Mouse (Mus musculus): ENCODE measurements at regions not wholly inside any gene's neighbourhood (a gene's known extent, or its start where the extent isn't known, plus 50 kb on each side); places are given as distances from the start of the nearest gene placed in this dataset.

GRCm38 (mm10) chr15:49647361-49647760 is 4237.3 kb upstream of the Gm7489 start:
- H3K27ac ChIP-seq (ENCODE audit: control insufficient read depth, low read depth, low read length), result no peak overlapping the region
- H3K36me3 ChIP-seq (ENCODE audit: control insufficient read depth in 1 of 2, insufficient read depth in 2 of 2, low read length in 2 of 2), result no peaks in the 10 kb centered on the region
- DNase-seq (ENCODE audit: low read depth, low spot score), result no peak
- no peaks in the 10 kb centered on the region for H3K79me2 ChIP-seq (ENCODE audit: control insufficient read depth, insufficient read depth, low read length, poor library complexity)
- H3K4me1 ChIP-seq (ENCODE audit: control insufficient read depth in 1 of 2, insufficient read depth in 2 of 2, low read length in 2 of 2), result no peaks in the 10 kb centered on the region; a peak in 1 of 4 replicates
- H3K9ac ChIP-seq (ENCODE audit: control insufficient read depth, low read depth, low read length, poor library complexity, severe bottlenecking), result no peak overlapping the region
- no peaks in the 10 kb centered on the region for H3K9me3 ChIP-seq (replicated peaks; ENCODE audit: insufficient read depth, low read length)
- no peak for TF ChIP-seq MAZ (IDR thresholded peaks at IDR 0.05; ENCODE audit: low read depth, low read length)
- no peak for TF ChIP-seq SMC3 (IDR thresholded peaks at IDR 0.05; ENCODE audit: low read depth, low read length)
- no peak for TF ChIP-seq MYB (IDR thresholded peaks at IDR 0.05; ENCODE audit: low read depth, low read length)
- TF ChIP-seq USF1 (IDR thresholded peaks at IDR 0.05; ENCODE audit: low read depth, low read length), result no peak
- no peak for TF ChIP-seq MEF2A (IDR thresholded peaks at IDR 0.05; ENCODE audit: extremely low read depth, insufficient replicate concordance, low read depth, low read length, poor library complexity, severe bottlenecking)
- no peak for TF ChIP-seq NRF1 (IDR thresholded peaks at IDR 0.05; ENCODE audit: insufficient read depth, low read depth, low read length, poor library complexity, severe bottlenecking)
- no peak for TF ChIP-seq EP300 (IDR thresholded peaks at IDR 0.05; ENCODE audit: low read depth in 1 of 2, low read length in 2 of 2)
- TF ChIP-seq SIN3A (IDR thresholded peaks at IDR 0.05; ENCODE audit: low read length), result no peak
- H3K27me3 ChIP-seq (ENCODE audit: control insufficient read depth in 1 of 2, insufficient read depth in 2 of 2, low read length in 2 of 2), result no peaks in the 10 kb centered on the region
- H3K4me3 ChIP-seq (ENCODE audit: control insufficient read depth in 1 of 2, insufficient read depth in 1 of 2, low read depth in 2 of 2, low read length in 2 of 2), result no peak overlapping the region

- Histone ChIP-seq H3K9me3 (replicated peaks; ENCODE audit: insufficient read depth, low read length) (no peaks in the 10 kb centered on the region), H3K27me3 (ENCODE audit: control insufficient read depth in 1 of 2, insufficient read depth in 2 of 2, low read length in 2 of 2) (no peaks in the 10 kb centered on the region), H3K79me2 (ENCODE audit: control insufficient read depth, insufficient read depth, low read length, poor library complexity) (no peaks in the 10 kb centered on the region), H3K27ac (ENCODE audit: control insufficient read depth, low read depth, low read length) (no peak overlapping the region), H3K9ac (ENCODE audit: control insufficient read depth, low read depth, low read length, poor library complexity, severe bottlenecking) (no peak overlapping the region), H3K4me3 (ENCODE audit: control insufficient read depth in 1 of 2, insufficient read depth in 1 of 2, low read depth in 2 of 2, low read length in 2 of 2) (no peak overlapping the region), H3K36me3 (ENCODE audit: control insufficient read depth in 1 of 2, insufficient read depth in 2 of 2, low read length in 2 of 2) (no peaks in the 10 kb centered on the region), H3K4me1 (ENCODE audit: control insufficient read depth in 1 of 2, insufficient read depth in 2 of 2, low read length in 2 of 2) (no peaks in the 10 kb centered on the region; a peak in 1 of 4 replicates)
- no peak for DNase-seq (ENCODE audit: low read depth, low spot score)
- TF ChIP-seq POLR2AphosphoS5 (IDR thresholded peaks at IDR 0.05; ENCODE audit: borderline replicate concordance, low read depth, low read length) (no peak), SIN3A (IDR thresholded peaks at IDR 0.05; ENCODE audit: low read length) (no peak), RAD21 (IDR thresholded peaks at IDR 0.05; ENCODE audit: low read depth, low read length) (no peak), POLR2A (IDR thresholded peaks at IDR 0.05; ENCODE audit: control insufficient read depth in 1 of 2, insufficient read depth in 1 of 2, low read depth in 1 of 2, low read length in 2 of 2, poor library complexity in 1 of 2) (no peak), RCOR1 (IDR thresholded peaks at IDR 0.05; ENCODE audit: low read depth, low read length) (no peak), JUND (IDR thresholded peaks at IDR 0.05; ENCODE audit: low read depth, low read length) (no peak), SMC3 (IDR thresholded peaks at IDR 0.05; ENCODE audit: low read depth, low read length) (no peak), KAT2A (conservative IDR thresholded peaks at IDR 0.05; ENCODE audit: low read depth, low read length) (no peak), TAL1 (IDR thresholded peaks at IDR 0.05; ENCODE audit: low read length) (no peak), NRF1 (IDR thresholded peaks at IDR 0.05; ENCODE audit: insufficient read depth, low read depth, low read length, poor library complexity, severe bottlenecking) (no peak), MAX (IDR thresholded peaks at IDR 0.05; ENCODE audit: low read length) (no peak), NELFE (IDR thresholded peaks at IDR 0.05; ENCODE audit: low read depth, low read length) (no peak), TCF12 (IDR thresholded peaks at IDR 0.05; ENCODE audit: low read depth, low read length) (no peak), MAFK (IDR thresholded peaks at IDR 0.05; ENCODE audit: borderline replicate concordance, low read depth, low read length) (no peak), MYC (IDR thresholded peaks at IDR 0.05; ENCODE audit: low read depth, low read length) (no peak)
Measured at GRCm38 (mm10) chr15:49650549-49651180, 4234.0 kb upstream of the Gm7489 start.
